Mouse (Mus musculus) spleen, adult 2 months (tissue): Measurements from ENCODE around the gene Isy1. TPM values are rescaled to one million over a fixed set of nuclear protein-coding genes. Genes with fewer than 3 reads are reported as not detected.
A peak's percentile ranks its signal among the peaks of the same experiment; 100 is the strongest.

Source experiments
- DNase-seq, 2 experiments: peaks; one replicate each; pipeline versions ENCODE4 v3.0.0 to v3.0.0-alpha.2; 2012 to 2021; ENCODE audit warnings: low spot score in 2 of 2, low read depth in 1 of 2
- H3K27ac ChIP-seq: fragments of 200-500 bp; 2 replicates; pipeline ENCODE4 v1.5.1; 2012; ENCODE audit warnings: low read length, inconsistent platforms; ENCODE audit not compliant: insufficient read depth
- H3K27me3 ChIP-seq: fragments of 200-500 bp; 2 replicates; pipeline ENCODE4 v1.6.1; 2012; ENCODE audit warnings: mild to moderate bottlenecking, moderate library complexity, low read length, inconsistent platforms; ENCODE audit not compliant: control insufficient read depth, insufficient read depth
- H3K36me3 ChIP-seq: fragments of 200-500 bp; 2 replicates; pipeline ENCODE4 v1.6.1; 2012; ENCODE audit warnings: mild to moderate bottlenecking, low read length, inconsistent platforms; ENCODE audit not compliant: control insufficient read depth, insufficient read depth
- H3K4me1 ChIP-seq: fragments of 200-500 bp; 2 replicates; pipeline ENCODE4 v1.6.1; 2011; ENCODE audit warnings: inconsistent platforms; ENCODE audit not compliant: control insufficient read depth, insufficient read depth, insufficient read length
- H3K4me3 ChIP-seq: fragments of 200-500 bp; 2 replicates; pipeline ENCODE4 v1.5.1; 2011; ENCODE audit warnings: mild to moderate bottlenecking, inconsistent platforms; ENCODE audit not compliant: insufficient read depth, insufficient read length; ENCODE audit errors: extremely low read depth
- CTCF ChIP-seq: fragments of 200-500 bp; IDR thresholded peaks from 2 replicates; pipeline ENCODE4 v1.5.1; 2011; ENCODE audit warnings: mild to moderate bottlenecking, inconsistent platforms; ENCODE audit not compliant: insufficient read depth, insufficient read length, insufficient replicate concordance; ENCODE audit errors: extremely low read depth
- POLR2A ChIP-seq: fragments of 200-500 bp; IDR thresholded peaks from 2 replicates; pipeline ENCODE4 v1.6.1; 2011; ENCODE audit warnings: low read depth, low read length, inconsistent platforms
- WGBS: fragments of 180-500 bp; shearing (Covaris S2); methylation state at CpG from one replicate; pipeline ENCODE4 v1.1.7; 2018; 5-methylcytosine and 5-hydroxymethylcytosine counted together
- polyA plus RNA-seq: library from polyadenylated mRNA; depleted of rRNA; stranded (reverse); fragments of >200 nt; gene quantifications from 2 replicates; pipeline ENCODE4 v1.2.3, GENCODE M21; 2012

Gene Isy1
- polyA plus RNA-seq, 1 experiment, result 17.8 TPM

DNA sequence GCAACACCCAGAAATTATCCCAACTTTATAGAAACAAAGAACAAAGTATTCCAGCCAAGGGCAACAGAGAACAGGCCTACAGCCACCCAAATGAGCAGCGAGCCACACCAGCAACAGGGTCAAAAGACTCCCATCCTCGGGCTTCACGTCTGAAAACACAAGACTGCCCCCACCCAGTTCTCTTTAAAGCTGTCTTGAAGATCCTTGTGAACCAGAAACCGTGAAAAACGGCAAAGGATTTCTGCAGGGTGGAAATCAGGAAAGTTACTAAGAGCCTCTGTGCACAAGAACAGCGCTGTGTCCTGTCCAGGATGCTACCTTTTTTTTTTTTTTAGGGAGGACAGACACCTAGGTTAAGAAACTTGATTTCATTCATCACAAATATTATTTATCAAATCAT, 28.3 kb downstream of the Isy1 start:
- WGBS, result 8% methylated on average over 6 of the region's 6 CpGs
- Histone ChIP-seq H3K36me3 (peaks cover 2% of the 10 kb centered on the region; the same call in 1 of the 2 replicates), H3K27me3 (no peaks in the 10 kb centered on the region), H3K4me3 (peak overlapping the region; percentile 81), H3K27ac (peak overlapping the region; percentile 92), H3K4me1 (peaks cover 16% of the 10 kb centered on the region)
- no peak for TF ChIP-seq POLR2A
- no peak for TF ChIP-seq CTCF
- no peak for DNase-seq

- H3K27me3 ChIP-seq, result no peaks in the 10 kb centered on the region
- TF ChIP-seq POLR2A, result no peak
- TF ChIP-seq CTCF, result no peak
- peaks cover 2% of the 10 kb centered on the region; the same call in 1 of the 2 replicates for H3K36me3 ChIP-seq
- H3K27ac ChIP-seq, result peak overlapping the region; percentile 92
- H3K4me3 ChIP-seq, result peak overlapping the region; percentile 81
- peaks cover 16% of the 10 kb centered on the region for H3K4me1 ChIP-seq
- WGBS, result 22% methylated on average over 6 of the region's 6 CpGs
- no peak for DNase-seq
These were observed 28.9 kb downstream of the Isy1 start for GRCm38 (mm10) chr6:87809651-87810161.

DNA sequence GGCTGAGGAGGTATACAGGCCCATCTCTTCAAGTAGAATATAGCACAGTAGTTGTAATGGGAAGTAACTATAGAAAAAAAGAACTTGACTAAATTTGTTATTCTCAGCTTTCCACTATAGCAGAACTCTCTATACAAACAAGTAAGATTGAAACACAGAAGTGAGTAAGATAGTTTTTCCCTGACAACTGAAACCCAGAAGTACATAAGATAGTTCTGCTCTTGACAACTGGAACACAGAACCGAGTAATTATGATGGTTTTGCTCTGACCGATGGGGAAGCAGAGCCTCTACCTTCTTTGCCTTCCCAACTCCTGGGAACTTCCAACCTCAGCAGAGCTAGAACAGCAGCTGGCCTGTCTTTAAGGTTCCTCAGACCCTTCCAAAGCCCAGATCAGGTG, 29.5 kb downstream of the Isy1 start:
- H3K27ac ChIP-seq, result peak overlapping the region; percentile 92
- H3K4me1 ChIP-seq, result peaks cover 16% of the 10 kb centered on the region
- H3K27me3 ChIP-seq, result no peaks in the 10 kb centered on the region
- H3K36me3 ChIP-seq, result peaks cover 2% of the 10 kb centered on the region; the same call in 1 of the 2 replicates
- peak overlapping the region; percentile 29; the same call in 1 of the 2 replicates for H3K4me3 ChIP-seq
- DNase-seq, result peak in 1 of 2 experiments; percentile 25
- TF ChIP-seq CTCF, result no peak
- no peak for TF ChIP-seq POLR2A
- 25% methylated on average over 2 of the region's 2 CpGs for WGBS

DNA sequence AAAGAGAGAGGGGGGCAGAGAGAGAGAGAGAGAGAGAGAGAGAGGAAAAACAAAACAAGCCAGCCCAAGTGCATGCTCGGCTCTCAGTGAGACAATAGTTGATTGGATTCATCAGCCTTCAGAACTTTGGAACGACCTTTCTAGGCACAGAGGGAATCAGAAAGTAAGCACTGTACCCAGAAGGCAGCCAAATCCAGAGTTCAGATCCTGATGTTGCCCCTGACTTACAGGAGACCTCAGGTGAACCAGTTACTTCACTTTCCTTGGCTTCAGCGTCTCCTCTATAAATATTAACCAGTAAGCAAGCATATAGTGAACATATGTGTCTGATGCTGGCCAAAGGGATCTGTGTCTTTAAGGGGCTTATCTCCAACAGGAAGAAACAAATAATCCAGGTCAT, 30.1 kb downstream of the Isy1 start:
- Histone ChIP-seq H3K27ac (peak overlapping the region; percentile 65), H3K4me1 (peaks cover 16% of the 10 kb centered on the region), H3K4me3 (peak overlapping the region; percentile 16; the same call in 1 of the 2 replicates), H3K36me3 (peaks cover 3% of the 10 kb centered on the region; the same call in 1 of the 2 replicates), H3K27me3 (no peaks in the 10 kb centered on the region)
- no peak for DNase-seq
- TF ChIP-seq CTCF (no peak), POLR2A (no peak)
- 70% methylated on average over 3 of the region's 3 CpGs for WGBS

DNA sequence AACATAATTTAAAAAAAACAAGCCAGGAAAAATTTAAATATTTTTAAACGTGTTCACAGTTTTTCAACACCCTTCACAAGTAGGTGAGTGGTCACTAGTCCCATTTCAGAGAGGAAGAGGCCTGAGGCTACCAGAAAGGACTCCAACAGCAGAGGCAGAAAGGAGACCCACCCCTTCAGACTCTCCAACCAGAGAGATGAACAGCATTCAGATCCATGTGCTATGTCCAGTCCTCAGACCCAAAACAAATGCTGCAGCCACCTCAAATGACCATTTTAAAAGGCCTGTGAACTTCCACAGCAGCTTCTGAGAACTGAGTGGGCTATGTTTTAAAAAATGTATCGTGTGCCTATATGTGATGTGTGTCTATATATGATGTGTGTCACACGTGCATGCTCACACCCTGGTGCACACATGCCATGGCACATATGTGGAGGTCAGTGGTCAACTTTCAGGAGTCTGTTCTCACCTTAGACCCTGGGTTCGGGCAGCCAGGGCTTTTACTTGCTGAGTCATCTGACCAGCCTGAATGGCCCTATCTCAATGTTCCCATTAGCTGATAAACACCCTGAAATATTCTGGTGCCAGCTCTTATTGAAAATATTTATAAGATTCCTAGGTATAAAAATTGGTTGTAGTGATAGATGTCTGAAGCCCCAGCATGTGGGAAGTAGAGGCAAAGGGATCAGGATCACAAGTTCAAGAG, 30.7 kb downstream of the Isy1 start:
- TF ChIP-seq CTCF (no peak), POLR2A (no peak)
- WGBS, result 75% methylated on average over 4 of the region's 4 CpGs

DNA sequence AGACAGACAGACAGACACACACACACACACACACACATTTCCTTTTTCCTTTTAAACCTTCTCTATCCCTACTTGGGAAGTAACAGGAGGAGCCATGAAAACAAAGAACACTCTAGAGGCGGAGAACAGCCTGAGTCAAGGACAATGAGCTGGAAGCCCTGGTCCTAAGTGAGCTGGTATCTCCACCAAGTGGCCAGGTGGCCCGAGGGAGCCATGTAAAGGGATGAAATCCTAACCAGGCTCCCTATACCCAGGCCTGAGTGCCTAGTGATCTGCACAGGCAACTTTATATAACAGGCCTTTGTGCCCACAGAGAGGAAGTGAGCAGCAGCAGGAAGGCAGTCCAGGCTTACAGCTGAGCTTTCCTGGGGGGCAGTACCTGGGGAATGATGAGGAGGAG, 31.7 kb downstream of the Isy1 start:
- Histone ChIP-seq H3K36me3 (peaks cover 3% of the 10 kb centered on the region; the same call in 1 of the 2 replicates), H3K4me1 (peaks cover 13% of the 10 kb centered on the region), H3K27ac (peak overlapping the region; percentile 49), H3K4me3 (no peak overlapping the region), H3K27me3 (no peaks in the 10 kb centered on the region)
- no peak for DNase-seq
- TF ChIP-seq POLR2A, result no peak
- TF ChIP-seq CTCF, result no peak
- WGBS, result 56% methylated on average over 2 of the region's 2 CpGs

More for the DNA sequence above, 30.7 kb downstream of the Isy1 start:
- Histone ChIP-seq H3K4me3 (no peak overlapping the region), H3K36me3 (peaks cover 3% of the 10 kb centered on the region; the same call in 1 of the 2 replicates), H3K4me1 (peaks cover 16% of the 10 kb centered on the region), H3K27me3 (no peaks in the 10 kb centered on the region), H3K27ac (peak overlapping the region; percentile 69)
- DNase-seq, result no peak
